Mouse (Mus musculus): ENCODE results near the gene Tfpi2. TPM values are rescaled to one million over a fixed set of nuclear protein-coding genes. Genes with fewer than 3 reads are reported as not detected.

Tfpi2 gene
- total RNA-seq, 2 experiments from 2014 or later, result not detected

DNA sequence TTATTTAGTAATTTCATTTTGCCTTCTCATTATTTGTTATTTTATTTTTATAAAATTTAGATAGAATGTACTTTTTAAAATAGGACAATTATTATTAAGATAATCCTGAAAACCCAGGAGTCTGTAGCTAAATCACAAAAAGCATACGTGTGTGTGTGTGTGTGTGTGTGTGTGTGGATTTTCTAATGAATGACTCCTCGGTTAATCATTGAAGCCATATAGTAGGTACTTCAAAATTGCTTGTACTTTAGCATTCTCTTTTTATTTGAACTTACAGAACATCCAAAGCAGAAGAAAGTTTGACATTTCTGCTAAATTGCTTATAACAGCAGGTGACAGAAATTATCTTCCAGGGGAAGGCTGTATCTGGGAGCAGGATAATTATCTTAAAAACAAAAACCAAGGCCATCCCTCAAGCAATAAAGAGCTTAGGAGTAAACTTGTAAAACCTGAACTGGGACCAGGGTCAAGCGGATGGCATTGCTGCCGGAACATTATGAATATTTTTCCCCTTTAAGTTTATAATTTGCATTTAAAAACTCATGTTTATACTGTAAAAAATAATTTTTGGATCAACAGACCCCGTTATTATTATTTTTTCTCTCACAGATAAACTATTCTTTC lies 5.9 kb downstream of the Tfpi2 start:
- no peak for DNase-seq (ENCODE audit: extremely low spot score in 1 of 2, low spot score in 2 of 2)
- TF ChIP-seq CTCF (IDR thresholded peaks at IDR 0.05), result no peak
- Histone ChIP-seq H3K27ac (no peak overlapping the region), H3K4me3 (no peak overlapping the region)
- intact Hi-C loops (cut with DNase I), result no loop called here

- no peak for DNase-seq (ENCODE audit: extremely low spot score in 1 of 2, low spot score in 2 of 2)
- no peak overlapping the region for H3K27ac ChIP-seq
- intact Hi-C loops (cut with DNase I), result no loop called here
- TF ChIP-seq CTCF (IDR thresholded peaks at IDR 0.05), result no peak
- H3K4me3 ChIP-seq, result no peak overlapping the region
These were observed 15.0 kb downstream of the Tfpi2 start for GRCm38 (mm10) chr6:3973679-3974078.

DNA sequence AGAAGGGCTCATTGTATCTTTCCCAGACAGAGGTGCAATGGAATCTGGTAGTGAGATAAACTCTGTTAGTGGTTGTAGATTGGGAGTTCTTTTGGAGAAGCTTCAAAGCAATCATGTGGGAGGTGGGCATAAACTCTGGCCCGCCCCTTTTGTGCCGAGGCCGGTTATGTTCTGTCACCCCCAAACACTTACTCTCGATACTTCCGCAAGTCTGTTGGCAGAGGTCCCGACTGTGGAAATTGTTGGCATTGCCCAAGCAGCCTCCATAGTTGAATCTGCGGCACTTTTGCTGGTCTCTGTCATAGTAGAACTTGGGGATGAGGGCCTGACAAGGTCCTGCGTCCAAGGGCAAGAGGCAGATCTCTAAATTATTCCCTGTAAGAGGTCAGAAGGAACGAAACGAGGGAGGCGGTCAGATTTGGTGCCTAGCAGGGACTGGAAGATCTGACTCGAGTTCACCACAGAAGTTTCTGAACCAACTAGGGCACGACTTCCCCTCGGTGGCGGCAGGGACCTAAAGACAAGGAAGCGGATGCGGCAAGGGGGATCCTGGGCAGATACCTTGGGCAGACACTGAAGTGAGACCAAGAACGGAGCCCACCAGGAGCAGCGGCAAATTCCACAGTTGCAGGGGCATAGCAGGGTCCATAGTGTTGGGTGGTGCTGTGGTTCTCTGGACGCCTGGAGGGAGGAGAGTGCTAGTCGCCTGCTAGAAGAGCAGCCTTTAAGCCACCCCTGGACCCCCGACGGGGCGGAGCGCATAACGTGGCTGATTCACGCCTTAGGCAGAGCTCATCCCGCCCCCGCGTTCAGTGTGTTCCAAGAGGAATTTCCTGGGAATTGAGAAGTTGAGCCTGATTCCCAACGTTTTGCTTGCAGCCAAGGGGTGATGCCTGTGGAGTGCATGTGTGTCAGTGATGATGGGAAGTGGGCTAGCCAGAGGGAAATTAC lies 20.8 kb downstream of the Tfpi2 start:
- H3K27ac ChIP-seq, result no peak overlapping the region
- peak; percentile 11 to 21 for DNase-seq (ENCODE audit: extremely low spot score in 1 of 2, low spot score in 2 of 2)
- TF ChIP-seq CTCF (IDR thresholded peaks at IDR 0.05), result no peak
- peak overlapping the region; percentile 16; the same call in 1 of the 2 replicates for H3K4me3 ChIP-seq
- intact Hi-C loops (cut with DNase I), result no loop called here

- H3K27ac ChIP-seq, result no peak overlapping the region
- no peak overlapping the region for H3K4me3 ChIP-seq
- intact Hi-C loops (cut with DNase I), result no loop called here
- no peak for TF ChIP-seq CTCF (IDR thresholded peaks at IDR 0.05)
- DNase-seq (ENCODE audit: extremely low spot score in 1 of 2, low spot score in 2 of 2), result no peak
These were observed 33.8 kb downstream of the Tfpi2 start for GRCm38 (mm10) chr6:3954969-3955368.

GRCm38 (mm10) chr6:3936140-3936714 lies 52.5 kb downstream of the Tfpi2 start:
- Histone ChIP-seq H3K27ac (no peak overlapping the region), H3K4me3 (no peak overlapping the region)
- TF ChIP-seq CTCF (IDR thresholded peaks at IDR 0.05), result no peak
- no peak for DNase-seq (ENCODE audit: extremely low spot score in 1 of 2, low spot score in 2 of 2)
- intact Hi-C loops (cut with DNase I), result no loop called here

DNA sequence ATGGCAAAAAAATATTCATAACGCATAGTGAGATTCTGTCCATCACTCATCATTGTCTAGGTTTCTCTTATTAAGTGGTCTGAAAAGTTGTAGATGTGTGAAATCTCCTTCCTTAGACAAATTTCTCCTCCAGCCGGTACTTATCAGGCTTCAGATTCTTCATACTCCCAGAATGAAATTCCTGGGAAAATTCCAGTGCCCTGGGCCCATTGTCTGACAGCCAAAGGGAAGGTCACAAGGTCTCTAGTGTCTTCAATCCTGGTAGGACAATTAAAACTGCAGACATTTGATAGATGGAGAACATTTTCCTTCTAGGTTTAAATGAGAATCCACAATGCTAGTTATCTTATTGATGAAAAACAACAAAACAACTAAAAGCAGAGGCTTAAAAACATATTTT lies 53.1 kb downstream of the Tfpi2 start:
- Histone ChIP-seq H3K4me3 (no peak overlapping the region), H3K27ac (no peak overlapping the region)
- DNase-seq (ENCODE audit: extremely low spot score in 1 of 2, low spot score in 2 of 2), result no peak
- intact Hi-C loops (cut with DNase I), result no loop called here
- TF ChIP-seq CTCF (IDR thresholded peaks at IDR 0.05), result no peak

GRCm38 (mm10) chr6:3935048-3935447 lies 53.7 kb downstream of the Tfpi2 start:
- DNase-seq (ENCODE audit: extremely low spot score in 1 of 2, low spot score in 2 of 2), result no peak
- TF ChIP-seq CTCF (IDR thresholded peaks at IDR 0.05), result no peak
- H3K4me3 ChIP-seq, result no peak overlapping the region
- intact Hi-C loops (cut with DNase I), result no loop called here
- no peak overlapping the region for H3K27ac ChIP-seq

- Histone ChIP-seq H3K4me3 (no peak overlapping the region), H3K27ac (no peak overlapping the region)
- no peak for DNase-seq (ENCODE audit: extremely low spot score in 1 of 2, low spot score in 2 of 2)
- no peak for TF ChIP-seq CTCF (IDR thresholded peaks at IDR 0.05)
- intact Hi-C loops (cut with DNase I), result loop anchor here (10.0 kb wide), 1 partner anchor 479 kb away; no protein-coding TSS in a partner anchor
These were observed 62.6 kb downstream of the Tfpi2 start for GRCm38 (mm10) chr6:3926140-3926539.

DNA sequence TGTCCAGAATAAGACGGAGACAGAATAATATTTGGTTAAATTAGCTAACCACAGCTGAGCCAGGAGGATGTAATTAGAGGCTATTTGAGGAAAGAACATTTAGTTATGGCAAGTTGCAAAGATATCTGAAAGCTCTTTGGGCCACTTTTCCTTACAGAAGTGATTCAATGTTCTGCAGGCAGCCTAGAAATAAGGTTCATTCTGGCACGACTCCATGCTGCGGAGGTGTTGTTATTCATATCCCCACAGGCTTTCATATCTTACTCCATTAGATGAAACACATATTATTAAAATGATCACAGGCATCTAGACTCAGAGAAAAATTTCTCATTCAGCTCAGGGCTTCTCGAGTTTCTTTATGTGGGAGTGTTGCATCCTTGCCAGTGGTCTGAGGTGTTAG lies 65.8 kb downstream of the Tfpi2 start:
- TF ChIP-seq CTCF (IDR thresholded peaks at IDR 0.05), result no peak
- Histone ChIP-seq H3K4me3 (no peak overlapping the region), H3K27ac (no peak overlapping the region)
- intact Hi-C loops (cut with DNase I), result loop anchor here (10.0 kb wide), 1 partner anchor 482 kb away; no protein-coding TSS in a partner anchor
- peak; percentile 30 to 55 for DNase-seq (ENCODE audit: extremely low spot score in 1 of 2, low spot score in 2 of 2)

GRCm38 (mm10) chr6:3916015-3916414 lies 72.7 kb downstream of the Tfpi2 start:
- intact Hi-C loops (cut with DNase I), result no loop called here
- no peak for DNase-seq (ENCODE audit: extremely low spot score in 1 of 2, low spot score in 2 of 2)
- no peak for TF ChIP-seq CTCF (IDR thresholded peaks at IDR 0.05)

More at GRCm38 (mm10) chr6:3916015-3916414, 72.7 kb downstream of the Tfpi2 start:
- Histone ChIP-seq H3K4me3 (no peak overlapping the region), H3K27ac (no peak overlapping the region)

Other genes starting within 250 kb of the Tfpi2 start
- gene Calcr, start 224.2 kb downstream of the Tfpi2 start, total RNA-seq (2021), result under 1 TPM in 1 of 2 experiments, not detected in 1; 0.37 TPM
- not detected for gene Gngt1, start 4.9 kb upstream of the Tfpi2 start, total RNA-seq (2021)
- gene Gng11, start 15.0 kb upstream of the Tfpi2 start, total RNA-seq (2021), result 1 to 10 TPM; 8.5 to 9.8 TPM
- gene Bet1, start 98.1 kb upstream of the Tfpi2 start, total RNA-seq (2021), result 10 to 100 TPM; 21.5 to 25.5 TPM